Mouse (Mus musculus) liver, embryonic 15.5 days (tissue): Measurements from ENCODE around the gene Kcnj5. TPM values are rescaled to one million over a fixed set of nuclear protein-coding genes. Genes with fewer than 3 reads are reported as not detected.
A peak's percentile ranks its signal among the peaks of the same experiment; 100 is the strongest.

ENCODE experiments used
- ATAC-seq: fragments of 200-750 bp; cut with Nextera tagmentation; 2 replicates; pipeline ENCODE4 v1.8.0; 2017; ENCODE audit warnings: moderate number of reproducible peaks, mild to moderate bottlenecking, moderate library complexity; ENCODE audit not compliant: insufficient read depth
- H3K27ac ChIP-seq: fragments of 300-500 bp; sonication (generic); replicated peaks from 2 replicates; pipeline ENCODE4 v1.5.1; 2015; ENCODE audit warnings: mild to moderate bottlenecking, inconsistent platforms
- H3K27me3 ChIP-seq: fragments of 300-500 bp; sonication (generic); 2 replicates; pipeline ENCODE4 v1.6.1; 2015; ENCODE audit warnings: mild to moderate bottlenecking, inconsistent platforms
- H3K36me3 ChIP-seq: fragments of 300-500 bp; sonication (generic); replicated peaks from 2 replicates; pipeline ENCODE4 v1.6.1; 2015; ENCODE audit warnings: moderate library complexity, mild to moderate bottlenecking, inconsistent platforms
- H3K4me1 ChIP-seq: fragments of 300-500 bp; sonication (generic); replicated peaks from 2 replicates; pipeline ENCODE4 v1.6.1; 2015; ENCODE audit warnings: inconsistent platforms
- H3K4me2 ChIP-seq: fragments of 300-500 bp; sonication (generic); 2 replicates; pipeline ENCODE4 v1.6.1; 2015; ENCODE audit warnings: moderate library complexity, mild to moderate bottlenecking, inconsistent platforms
- H3K4me3 ChIP-seq: fragments of 300-500 bp; sonication (generic); replicated peaks from 2 replicates; pipeline ENCODE4 v1.5.1; 2015; ENCODE audit warnings: mild to moderate bottlenecking, inconsistent platforms
- H3K9ac ChIP-seq: fragments of 300-500 bp; sonication (generic); 2 replicates; pipeline ENCODE4 v1.6.1; 2015; ENCODE audit warnings: moderate library complexity, mild to moderate bottlenecking, inconsistent platforms
- H3K9me3 ChIP-seq: fragments of 300-500 bp; sonication (generic); replicated peaks from 2 replicates; pipeline ENCODE4 v1.6.1; 2016; ENCODE audit warnings: inconsistent platforms
- WGBS: fragments of 180-500 bp; shearing (Covaris S2); methylation state at CpG from one replicate; pipeline ENCODE4 v1.1.7; 2015; ENCODE audit warnings: mixed read lengths; ENCODE audit not compliant: insufficient replicate concordance; 5-methylcytosine and 5-hydroxymethylcytosine counted together
- polyA plus RNA-seq: library from polyadenylated mRNA; unstranded; fragments of >200 nt; fragmentation: Nextera tagmentation; extraction: Ambion mirVana; gene quantifications from 2 replicates; pipeline ENCODE4 v1.2.1, GENCODE M21; 2015

Gene Kcnj5
- polyA plus RNA-seq, result 1.2 TPM in 2 replicates

DNA sequence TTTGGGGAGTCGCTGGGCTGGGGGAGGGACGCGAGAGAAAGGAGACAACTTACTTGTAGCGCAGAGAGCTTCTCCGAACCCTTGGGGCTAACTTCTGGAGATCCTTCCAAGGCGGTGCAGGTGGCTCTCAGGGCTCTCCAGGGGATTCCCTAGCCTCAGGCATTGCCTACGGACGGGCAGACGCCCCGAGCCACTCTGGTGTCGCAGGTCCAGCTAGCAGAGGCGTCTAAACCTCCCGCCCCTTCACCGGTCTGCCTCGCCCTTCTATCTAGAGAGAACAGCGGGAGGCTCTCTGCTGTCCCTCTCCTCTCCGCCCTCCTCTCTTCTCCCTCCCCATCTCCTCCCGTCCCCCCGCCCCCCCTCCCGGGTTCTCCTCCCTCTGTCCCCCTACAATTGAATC lies at the start of gene Kcnj5:
Gene Kcnj5 (minus strand): TSS at position 300 of the 400 bp plus-strand sequence.
- H3K9ac ChIP-seq, result no peak within 1 kb of the TSS
- ATAC-seq, result peak; percentile 47; the same call in 1 of the 2 replicates

DNA sequence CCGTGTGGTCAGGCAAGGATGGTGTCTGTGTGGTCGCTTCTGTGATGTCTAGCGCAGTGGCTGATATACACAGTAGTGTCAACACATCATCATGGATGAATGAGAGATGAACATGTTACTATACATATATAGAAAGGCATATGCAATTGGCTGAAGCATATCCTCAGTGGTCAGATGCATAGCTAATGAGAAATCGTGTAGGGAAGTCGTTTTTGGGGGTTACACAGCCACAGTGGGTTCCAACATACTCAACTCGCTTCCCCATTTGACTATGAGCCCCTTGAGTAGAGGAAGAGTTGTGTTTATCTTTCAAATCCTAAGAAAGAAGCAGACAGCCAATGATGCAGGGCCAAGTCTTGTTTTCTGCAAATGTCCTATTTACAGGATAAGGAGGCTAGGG lies 48.6 kb upstream of the Kcnj5 start:
- Histone ChIP-seq H3K27ac (no peak overlapping the region), H3K27me3 (no peaks in the 10 kb centered on the region), H3K4me3 (no peak overlapping the region), H3K4me1 (no peaks in the 10 kb centered on the region), H3K9me3 (no peaks in the 10 kb centered on the region), H3K36me3 (no peaks in the 10 kb centered on the region), H3K4me2 (no peak overlapping the region), H3K9ac (no peak overlapping the region)
- 43% methylated on average over 6 of the region's 6 CpGs for WGBS
- no peak for ATAC-seq

More for the DNA sequence above, at the start of gene Kcnj5:
- Histone ChIP-seq H3K4me1 (peaks cover 22% of the 10 kb centered on the region), H3K36me3 (no peaks in the 10 kb centered on the region), H3K4me2 (peak within 1 kb of the TSS; percentile 59), H3K4me3 (peak within 1 kb of the TSS; percentile 34), H3K27ac (no peak within 1 kb of the TSS), H3K27me3 (peaks cover 47% of the 10 kb centered on the region), H3K9me3 (no peaks in the 10 kb centered on the region)
- 3% methylated on average over 19 of the region's 20 CpGs for WGBS

DNA sequence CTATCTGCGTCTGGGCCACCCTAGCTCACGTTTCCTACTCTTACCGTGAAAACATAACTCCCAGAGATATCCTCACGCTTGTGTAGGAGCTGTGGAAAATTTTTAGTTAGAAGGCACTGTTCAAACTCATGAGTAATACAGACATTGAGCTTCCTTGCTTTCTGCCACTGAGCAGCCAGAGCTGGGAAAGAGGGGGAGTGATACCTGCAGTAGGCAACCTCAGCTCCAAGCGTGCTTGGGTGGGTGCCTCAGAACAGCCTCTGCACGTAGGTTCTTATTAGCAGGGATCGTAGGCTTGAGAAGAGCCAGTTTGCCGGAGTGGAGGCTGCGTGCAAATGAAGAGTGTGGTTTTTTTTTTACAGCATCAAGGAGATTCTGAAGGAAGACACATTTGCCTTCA lies 47.6 kb upstream of the Kcnj5 start:
- 60% methylated on average over 9 of the region's 9 CpGs for WGBS

DNA sequence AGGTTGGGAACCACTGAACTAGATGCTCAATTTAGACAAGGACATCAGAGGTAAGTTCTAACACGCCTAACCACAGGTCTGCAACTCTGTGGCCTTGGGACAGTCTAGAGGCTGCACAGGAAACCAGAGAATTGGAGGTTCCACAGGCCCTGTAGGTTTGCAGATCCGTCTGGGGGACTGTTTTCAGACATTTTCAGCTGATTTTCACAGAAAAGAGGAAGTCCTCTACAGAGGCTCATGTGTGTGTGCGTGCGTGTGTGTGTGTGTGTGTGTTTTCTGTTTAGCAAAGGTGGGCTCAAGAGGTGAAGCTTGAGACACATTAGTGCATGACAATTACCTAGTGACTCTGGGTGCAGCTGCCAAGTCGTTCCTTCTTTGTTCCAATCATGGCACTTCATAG lies 46.9 kb upstream of the Kcnj5 start:
- no peak overlapping the region for H3K9ac ChIP-seq
- no peak overlapping the region for H3K4me3 ChIP-seq
- ATAC-seq, result no peak
- no peak overlapping the region for H3K27ac ChIP-seq
- H3K4me1 ChIP-seq, result no peaks in the 10 kb centered on the region
- no peaks in the 10 kb centered on the region for H3K36me3 ChIP-seq
- H3K9me3 ChIP-seq, result no peaks in the 10 kb centered on the region
- WGBS, result 18% methylated on average over 5 of the region's 5 CpGs
- no peaks in the 10 kb centered on the region for H3K27me3 ChIP-seq
- no peak overlapping the region for H3K4me2 ChIP-seq

More for the DNA sequence above, 47.6 kb upstream of the Kcnj5 start:
- Histone ChIP-seq H3K4me3 (no peak overlapping the region), H3K4me1 (no peaks in the 10 kb centered on the region), H3K36me3 (no peaks in the 10 kb centered on the region), H3K27ac (no peak overlapping the region), H3K27me3 (no peaks in the 10 kb centered on the region), H3K9me3 (no peaks in the 10 kb centered on the region), H3K9ac (no peak overlapping the region), H3K4me2 (no peak overlapping the region)
- no peak for ATAC-seq

DNA sequence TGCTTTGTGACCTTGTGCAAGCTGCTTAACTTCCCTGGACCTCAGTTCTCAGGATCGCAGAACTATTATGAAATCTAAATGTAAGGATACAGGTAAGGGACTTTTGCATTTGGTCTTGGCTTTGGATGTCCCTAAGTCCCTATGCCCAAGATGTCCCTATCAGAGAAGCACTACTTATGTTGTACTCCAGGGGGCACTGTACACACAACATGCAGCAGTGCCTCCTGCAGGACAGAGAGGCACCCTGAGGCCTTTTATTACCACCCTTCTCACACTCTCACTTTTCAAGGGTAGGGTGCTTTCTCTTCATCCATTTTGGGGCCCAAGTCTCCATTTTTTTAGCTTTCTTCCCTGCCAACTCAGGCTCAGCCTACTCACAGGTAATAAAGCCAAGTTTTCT lies 44.0 kb upstream of the Kcnj5 start:
- H3K4me2 ChIP-seq, result no peak overlapping the region
- no peaks in the 10 kb centered on the region for H3K27me3 ChIP-seq
- H3K36me3 ChIP-seq, result no peaks in the 10 kb centered on the region
- 56% methylated on average over 1 of the region's 1 CpGs for WGBS
- H3K4me3 ChIP-seq, result no peak overlapping the region
- H3K9ac ChIP-seq, result no peak overlapping the region
- H3K27ac ChIP-seq, result no peak overlapping the region
- ATAC-seq, result no peak
- H3K9me3 ChIP-seq, result no peaks in the 10 kb centered on the region
- no peaks in the 10 kb centered on the region for H3K4me1 ChIP-seq

DNA sequence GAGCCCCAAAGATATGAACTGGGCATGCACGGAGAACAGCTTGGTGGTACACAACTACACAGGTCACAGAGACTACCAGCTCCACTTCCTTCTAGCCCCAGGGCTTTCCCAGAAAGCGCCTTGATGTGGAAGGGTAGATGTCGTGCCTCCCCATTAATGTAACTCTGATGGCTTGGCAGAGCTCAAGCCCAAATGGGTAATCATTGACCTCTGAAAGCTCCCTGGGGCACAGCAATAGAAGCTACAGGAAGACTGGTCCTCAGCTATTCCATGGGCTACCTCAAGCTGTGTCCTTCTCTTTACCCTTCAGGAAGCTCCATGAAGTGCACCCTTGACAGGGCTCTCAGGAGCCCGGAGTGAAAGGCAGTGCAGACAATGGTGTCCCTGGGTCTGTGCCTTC lies 40.8 kb upstream of the Kcnj5 start:
- H3K4me2 ChIP-seq, result no peak overlapping the region
- no peaks in the 10 kb centered on the region for H3K27me3 ChIP-seq
- H3K36me3 ChIP-seq, result no peaks in the 10 kb centered on the region
- H3K9me3 ChIP-seq, result no peaks in the 10 kb centered on the region
- no peak overlapping the region for H3K9ac ChIP-seq
- no peak overlapping the region for H3K4me3 ChIP-seq
- ATAC-seq, result no peak
- WGBS, result 57% methylated on average over 4 of the region's 4 CpGs
- H3K4me1 ChIP-seq, result no peaks in the 10 kb centered on the region
- H3K27ac ChIP-seq, result no peak overlapping the region

DNA sequence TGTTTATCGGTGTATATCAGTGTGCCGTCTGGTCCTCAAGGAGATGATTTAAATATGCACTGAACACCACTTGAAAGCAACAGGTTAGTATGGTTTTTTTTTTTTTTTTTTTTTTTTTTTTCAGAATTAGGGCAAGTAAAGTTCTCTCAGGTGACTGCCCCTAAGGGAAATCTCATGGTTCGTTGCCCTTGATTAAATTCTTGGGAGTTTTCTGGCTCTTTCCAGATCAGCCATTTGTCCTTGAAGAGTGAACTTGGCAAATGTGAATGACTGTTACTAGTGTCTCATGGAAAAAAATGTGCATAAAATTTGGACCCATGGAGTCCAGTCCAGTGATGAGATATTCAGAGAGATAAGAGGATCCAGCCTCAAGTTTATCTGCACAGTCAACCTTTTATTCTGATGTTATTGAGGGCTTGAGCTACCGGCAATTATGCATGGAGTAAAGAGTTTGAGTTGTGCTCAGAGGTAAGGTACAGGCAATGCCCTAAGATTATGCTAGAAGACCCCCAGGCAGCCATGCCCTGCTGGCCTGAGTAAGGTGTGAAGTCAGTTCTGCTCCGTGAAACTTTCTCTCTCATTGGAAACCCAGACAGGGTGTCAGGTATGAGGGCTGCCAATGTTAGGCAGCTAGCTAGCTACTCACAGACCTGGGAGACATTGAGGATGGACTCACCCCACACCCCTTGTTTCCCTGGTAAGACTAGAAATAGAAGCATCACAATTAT lies 32.9 kb upstream of the Kcnj5 start:
- no peak for ATAC-seq
- no peak overlapping the region for H3K4me3 ChIP-seq
- no peak overlapping the region for H3K4me2 ChIP-seq
- no peaks in the 10 kb centered on the region for H3K9me3 ChIP-seq
- no peak overlapping the region for H3K27ac ChIP-seq
- H3K4me1 ChIP-seq, result no peaks in the 10 kb centered on the region
- 63% methylated on average over 5 of the region's 5 CpGs for WGBS
- no peaks in the 10 kb centered on the region for H3K36me3 ChIP-seq
- no peaks in the 10 kb centered on the region for H3K27me3 ChIP-seq
- no peak overlapping the region for H3K9ac ChIP-seq

DNA sequence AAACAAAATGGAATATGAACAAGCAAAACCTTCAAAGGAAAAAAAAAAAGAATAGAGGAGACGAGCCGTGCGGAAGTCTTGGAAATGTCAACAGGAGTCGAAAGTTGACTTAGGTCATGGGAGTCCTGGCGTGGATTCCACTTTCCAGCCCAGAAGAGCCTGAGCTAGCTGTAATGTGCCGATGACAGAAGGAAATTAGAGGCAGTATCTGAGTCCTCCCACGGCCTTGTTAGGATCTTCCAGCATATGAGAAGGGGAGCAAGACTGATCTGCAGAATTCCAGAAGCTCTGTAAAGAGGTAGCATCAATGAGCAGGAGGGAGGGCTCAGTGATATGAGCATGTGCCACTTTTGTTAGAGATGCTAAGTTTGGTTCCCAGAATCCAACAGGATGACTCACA lies 31.9 kb upstream of the Kcnj5 start:
- Histone ChIP-seq H3K27ac (no peak overlapping the region), H3K9ac (no peak overlapping the region), H3K4me2 (no peak overlapping the region), H3K36me3 (no peaks in the 10 kb centered on the region), H3K4me3 (no peak overlapping the region), H3K9me3 (no peaks in the 10 kb centered on the region), H3K4me1 (no peaks in the 10 kb centered on the region), H3K27me3 (no peaks in the 10 kb centered on the region)
- no peak for ATAC-seq
- 70% methylated on average over 7 of the region's 7 CpGs for WGBS

DNA sequence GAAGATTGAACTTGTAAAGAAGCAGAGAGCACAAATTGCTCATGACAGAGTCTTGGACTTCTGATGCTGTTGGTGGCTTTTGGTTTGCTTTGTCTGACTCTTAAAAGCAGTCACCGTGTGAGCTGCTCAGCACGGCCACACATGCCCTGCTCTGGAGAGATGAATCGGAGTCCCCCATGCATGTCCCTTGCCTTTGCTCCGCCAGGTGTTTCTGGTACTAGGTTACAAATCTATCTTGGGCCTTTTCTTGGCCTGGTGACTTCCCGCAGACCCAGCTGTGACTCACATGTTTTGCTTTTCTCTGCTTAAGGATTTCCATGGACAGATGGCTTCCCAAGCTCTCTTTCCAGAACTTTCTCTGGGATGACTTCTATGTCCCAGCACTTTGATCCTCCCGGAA lies 29.5 kb upstream of the Kcnj5 start:
- no peaks in the 10 kb centered on the region for H3K27me3 ChIP-seq
- no peak overlapping the region for H3K4me2 ChIP-seq
- H3K4me1 ChIP-seq, result no peaks in the 10 kb centered on the region
- no peaks in the 10 kb centered on the region for H3K36me3 ChIP-seq
- no peak overlapping the region for H3K9ac ChIP-seq
- no peaks in the 10 kb centered on the region for H3K9me3 ChIP-seq
- 72% methylated on average over 6 of the region's 6 CpGs for WGBS
- H3K4me3 ChIP-seq, result no peak overlapping the region
- ATAC-seq, result no peak
- no peak overlapping the region for H3K27ac ChIP-seq

DNA sequence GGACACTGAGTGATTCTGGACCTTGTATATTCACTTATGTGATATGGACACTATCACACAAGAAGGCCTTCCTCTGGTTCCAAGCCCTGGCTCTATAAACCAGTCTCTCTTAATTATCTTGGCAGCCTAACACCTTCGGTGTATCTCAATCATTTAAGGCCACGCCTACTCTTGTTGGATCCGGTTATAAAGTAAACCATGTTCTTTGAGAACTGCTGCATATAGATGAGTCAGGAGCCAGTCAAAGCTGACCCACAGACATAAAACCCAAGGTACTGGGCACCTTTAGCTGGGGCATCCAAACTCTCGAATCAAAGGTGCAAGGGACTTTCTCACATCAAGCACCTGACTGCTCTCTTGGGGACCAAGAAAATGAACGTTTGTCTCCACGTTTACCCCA lies 28.1 kb upstream of the Kcnj5 start, which contains the start of gene Kcnj1:
Gene Kcnj1 (plus strand): TSS at position 292 of the 400 bp plus-strand sequence.
- ATAC-seq, result no peak
- 64% methylated on average over 6 of the region's 6 CpGs for WGBS

DNA sequence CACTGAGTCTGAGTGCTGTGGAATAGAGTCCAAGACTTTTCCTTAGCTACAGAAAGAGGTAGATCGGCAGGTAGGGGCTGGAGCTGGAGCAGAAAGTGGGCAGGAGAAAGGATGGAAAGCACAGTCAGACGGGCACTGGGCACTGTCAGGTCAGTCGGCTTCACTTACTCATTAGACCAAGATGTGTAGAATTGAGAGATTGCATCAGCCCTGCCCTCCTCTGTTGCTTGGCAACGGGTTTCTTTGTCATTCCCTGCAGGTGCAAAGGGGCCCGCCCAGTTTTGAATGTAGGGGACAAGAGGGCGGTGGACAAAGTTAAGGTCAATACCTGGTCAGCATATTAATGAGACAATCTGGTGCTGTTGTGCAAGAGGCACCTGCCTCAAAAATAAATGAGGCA lies 25.2 kb upstream of the Kcnj5 start:
- H3K36me3 ChIP-seq, result no peaks in the 10 kb centered on the region
- ATAC-seq, result no peak
- 44% methylated on average over 6 of the region's 6 CpGs for WGBS
- no peak overlapping the region for H3K27ac ChIP-seq
- no peaks in the 10 kb centered on the region for H3K9me3 ChIP-seq
- no peak overlapping the region for H3K4me2 ChIP-seq
- H3K4me3 ChIP-seq, result no peak overlapping the region
- H3K4me1 ChIP-seq, result no peaks in the 10 kb centered on the region
- H3K9ac ChIP-seq, result no peak overlapping the region
- H3K27me3 ChIP-seq, result no peaks in the 10 kb centered on the region

More for the DNA sequence above, 28.1 kb upstream of the Kcnj5 start, which contains the start of gene Kcnj1:
- no peak within 1 kb of the TSS for H3K4me3 ChIP-seq
- H3K36me3 ChIP-seq, result no peaks in the 10 kb centered on the region
- H3K27me3 ChIP-seq, result no peaks in the 10 kb centered on the region
- no peak within 1 kb of the TSS for H3K27ac ChIP-seq
- no peaks in the 10 kb centered on the region for H3K9me3 ChIP-seq
- H3K4me2 ChIP-seq, result no peak within 1 kb of the TSS
- no peaks in the 10 kb centered on the region for H3K4me1 ChIP-seq
- no peak within 1 kb of the TSS for H3K9ac ChIP-seq

DNA sequence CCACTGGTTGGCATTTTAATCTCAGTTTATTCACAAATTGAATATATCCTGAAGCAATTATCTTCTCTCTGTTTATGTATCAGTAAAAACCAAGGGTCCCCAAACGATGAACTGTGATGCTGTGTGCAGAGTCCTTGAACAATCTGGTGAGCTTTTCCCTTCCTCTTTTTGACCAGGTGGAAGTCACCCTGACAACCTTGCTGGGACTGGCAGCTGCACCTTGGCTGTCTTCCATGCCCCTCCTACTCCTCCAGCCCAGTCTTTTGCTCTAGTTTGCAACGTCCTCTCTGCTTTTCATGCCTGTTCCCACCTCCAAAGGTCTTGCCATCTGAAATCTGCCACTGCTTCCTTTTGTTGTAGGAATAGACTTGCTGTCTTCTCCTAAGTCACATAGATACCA lies 24.7 kb upstream of the Kcnj5 start:
- WGBS, result 22% methylated on average over 2 of the region's 2 CpGs
- Histone ChIP-seq H3K27me3 (no peaks in the 10 kb centered on the region), H3K36me3 (no peaks in the 10 kb centered on the region), H3K4me2 (no peak overlapping the region), H3K9me3 (no peaks in the 10 kb centered on the region), H3K27ac (no peak overlapping the region), H3K4me3 (no peak overlapping the region), H3K4me1 (no peaks in the 10 kb centered on the region), H3K9ac (no peak overlapping the region)
- ATAC-seq, result no peak
